Mouse (Mus musculus): Measurements from ENCODE around the gene Myog.

- peak; percentile 39; the same call in 1 of the 2 replicates for TF ChIP-seq CTCF (IDR thresholded peaks at IDR 0.05; ENCODE audit: borderline replicate concordance, control insufficient read depth, extremely low read depth, insufficient read depth, low read length, poor library complexity)
- no peak for TF ChIP-seq POLR2A (IDR thresholded peaks at IDR 0.05; ENCODE audit: control insufficient read depth, extremely low read depth, insufficient read depth, low read length, poor library complexity)
Observed at GRCm38 (mm10) chr1:134331879-134332635, 42.3 kb downstream of the Myog start.

Measured in thymus, adult 2 months (tissue).